Mouse (Mus musculus) midbrain, embryonic 14.5 days (tissue): ENCODE results near the gene Sh3bp5. TPM values are rescaled to one million over a fixed set of nuclear protein-coding genes. Genes with fewer than 3 reads are reported as not detected.

ENCODE experiments used
- ATAC-seq: fragments of 200-750 bp; cut with Nextera tagmentation; 2 replicates; pipeline ENCODE4 v1.8.0; 2017; ENCODE audit warnings: moderate number of reproducible peaks, moderate library complexity; ENCODE audit not compliant: low FRiP score, low TSS enrichment
- DNase-seq: peaks from one replicate; pipeline ENCODE4 v3.0.0-alpha.2; 2015
- H3K27ac ChIP-seq: fragments of 300-500 bp; sonication (generic); replicated peaks from 2 replicates; pipeline ENCODE4 v1.5.1; 2014; ENCODE audit warnings: mild to moderate bottlenecking, low read depth, low read length, moderate library complexity
- H3K27me3 ChIP-seq: fragments of 300-500 bp; sonication (generic); 2 replicates; pipeline ENCODE4 v1.6.1; 2014; ENCODE audit warnings: low read length, control low read depth, mixed read lengths; ENCODE audit not compliant: control insufficient read depth, insufficient read depth
- H3K36me3 ChIP-seq: fragments of 300-500 bp; sonication (generic); 2 replicates; pipeline ENCODE4 v1.6.1; 2014; ENCODE audit warnings: low read length, control low read depth; ENCODE audit not compliant: control insufficient read depth, insufficient read depth
- H3K4me1 ChIP-seq: fragments of 300-500 bp; sonication (generic); 2 replicates; pipeline ENCODE4 v1.6.1; 2014; ENCODE audit warnings: mild to moderate bottlenecking, antibody characterized with exemption, low read length, control low read depth; ENCODE audit not compliant: control insufficient read depth, insufficient read depth
- H3K4me2 ChIP-seq: fragments of 300-500 bp; sonication (generic); 2 replicates; pipeline ENCODE4 v1.6.1; 2014; ENCODE audit warnings: mild to moderate bottlenecking, low read length, moderate library complexity
- H3K4me3 ChIP-seq: fragments of 300-500 bp; sonication (generic); replicated peaks from 2 replicates; pipeline ENCODE4 v1.5.1; 2014; ENCODE audit warnings: low read depth, low read length
- H3K9ac ChIP-seq: fragments of 300-500 bp; sonication (generic); replicated peaks from 2 replicates; pipeline ENCODE4 v1.6.1; 2014; ENCODE audit warnings: mild to moderate bottlenecking, low read length, moderate library complexity
- H3K9me3 ChIP-seq: fragments of 300-500 bp; sonication (generic); 2 replicates; pipeline ENCODE4 v1.6.1; 2016; ENCODE audit warnings: low read length, control low read depth, mixed read lengths; ENCODE audit not compliant: control insufficient read depth
- WGBS: fragments of 180-500 bp; shearing (Covaris S2); extraction: QIAGEN DNeasy Blood & Tissue Kit; methylation state at CpG from one replicate; pipeline ENCODE4 v1.1.7; 2014; 5-methylcytosine and 5-hydroxymethylcytosine counted together
- polyA plus RNA-seq: library from polyadenylated mRNA; unstranded; fragments of >200 nt; fragmentation: Nextera tagmentation; extraction: Ambion mirVana; gene quantifications from 2 replicates; pipeline ENCODE4 v1.2.1, GENCODE M21; 2014

Gene Sh3bp5
- polyA plus RNA-seq, 1 experiment from 2014 or later = 82.4 TPM

DNA sequence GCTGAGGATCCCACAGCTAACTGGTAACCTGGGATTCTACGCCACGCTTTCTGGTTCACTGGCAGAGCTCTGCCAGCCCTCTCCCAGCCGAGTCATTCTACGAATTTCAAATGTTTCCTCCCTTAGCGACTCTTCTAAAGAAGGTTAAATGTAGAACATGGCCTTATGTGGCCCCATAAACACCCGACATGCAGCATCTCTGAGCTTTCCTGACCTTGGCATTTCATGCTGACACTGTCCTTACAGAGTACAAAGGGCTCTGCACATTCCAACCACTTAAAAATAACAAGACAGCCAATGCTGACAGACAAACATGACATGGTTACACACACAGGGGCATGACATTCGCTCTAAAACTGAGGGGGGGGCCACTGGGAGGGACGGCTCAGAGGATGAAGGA, 27.2 kb downstream of the Sh3bp5 start:
- Histone ChIP-seq H3K4me3 (no peak overlapping the region), H3K4me1 (peaks cover 1% of the 10 kb centered on the region; the same call in 1 of the 2 replicates), H3K27me3 (no peaks in the 10 kb centered on the region), H3K9ac (no peak overlapping the region), H3K27ac (no peak overlapping the region), H3K4me2 (no peak overlapping the region), H3K36me3 (peaks cover 43% of the 10 kb centered on the region), H3K9me3 (no peaks in the 10 kb centered on the region)
- no peak for ATAC-seq
- WGBS = 71% methylated on average over 8 of the region's 8 CpGs
- DNase-seq = no peak

- ATAC-seq = no peak
- Histone ChIP-seq H3K9me3 (no peaks in the 10 kb centered on the region), H3K27ac (no peak overlapping the region), H3K27me3 (no peaks in the 10 kb centered on the region), H3K36me3 (peaks cover 48% of the 10 kb centered on the region), H3K4me2 (no peak overlapping the region), H3K9ac (no peak overlapping the region), H3K4me1 (no peaks in the 10 kb centered on the region), H3K4me3 (no peak overlapping the region)
- 87% methylated on average over 6 of the region's 6 CpGs for WGBS
- no peak for DNase-seq
Measured at GRCm38 (mm10) chr14:31407911-31408604, 27.8 kb downstream of the Sh3bp5 start.

DNA sequence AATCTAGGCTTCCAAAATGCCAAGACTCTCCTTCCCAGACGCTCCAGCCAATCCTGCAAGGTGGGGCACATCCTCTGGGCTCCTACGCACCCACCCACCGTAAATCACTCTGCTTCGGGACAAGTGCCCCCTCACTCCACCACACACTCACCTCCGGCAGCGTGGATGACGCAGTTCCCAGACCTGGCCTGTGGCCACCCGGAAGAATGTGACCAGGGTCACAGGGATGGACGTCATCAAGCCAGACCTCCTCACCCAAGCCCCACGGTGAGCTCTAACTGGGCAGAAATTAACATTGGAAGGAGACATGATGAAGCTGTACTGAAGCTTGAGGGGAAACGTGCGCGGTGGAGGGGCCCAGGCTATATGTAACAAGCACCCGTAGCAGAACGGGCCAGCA, 28.7 kb downstream of the Sh3bp5 start:
- ATAC-seq (no peak), DNase-seq (no peak)
- H3K9ac ChIP-seq = no peak overlapping the region
- no peaks in the 10 kb centered on the region for H3K27me3 ChIP-seq
- no peak overlapping the region for H3K4me3 ChIP-seq
- peaks cover 52% of the 10 kb centered on the region for H3K36me3 ChIP-seq
- 92% methylated on average over 15 of the region's 15 CpGs for WGBS
- no peaks in the 10 kb centered on the region for H3K9me3 ChIP-seq
- no peaks in the 10 kb centered on the region for H3K4me1 ChIP-seq
- no peak overlapping the region for H3K27ac ChIP-seq
- no peak overlapping the region for H3K4me2 ChIP-seq

DNA sequence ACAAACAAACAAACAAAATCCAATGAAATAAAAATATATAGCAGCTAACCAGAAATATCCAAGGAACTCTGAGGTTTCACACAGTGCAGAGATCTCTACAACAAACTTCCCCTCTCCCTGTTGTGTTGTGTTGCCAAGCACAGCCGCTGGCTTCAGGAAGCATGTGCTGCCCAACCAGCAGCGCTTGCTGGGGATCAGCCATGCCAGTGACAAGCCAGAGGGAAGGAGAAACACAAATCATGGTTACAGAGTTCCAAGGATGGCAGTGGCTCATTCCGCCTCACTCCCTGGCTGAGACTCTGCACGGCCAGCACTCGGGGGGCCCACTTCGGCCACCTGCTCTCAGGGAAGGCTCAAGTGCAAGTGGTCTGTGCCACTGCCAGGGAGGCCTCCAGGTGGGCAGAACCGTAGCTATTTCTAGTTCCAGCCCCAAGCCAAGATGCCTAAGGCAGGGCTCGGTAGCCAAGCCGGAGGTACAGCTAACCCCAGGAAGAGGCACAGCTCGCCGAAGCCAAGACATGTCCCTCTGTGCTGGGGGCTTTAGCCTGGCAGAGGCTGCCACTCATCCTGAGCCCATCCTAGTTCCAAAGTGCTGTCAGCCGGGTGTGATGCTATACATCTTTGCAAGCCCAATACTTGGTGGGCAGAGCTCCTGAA, 29.6 kb downstream of the Sh3bp5 start:
- Histone ChIP-seq H3K9ac (no peak overlapping the region), H3K36me3 (peaks cover 50% of the 10 kb centered on the region)

GRCm38 (mm10) chr14:31405652-31406051, 30.2 kb downstream of the Sh3bp5 start:
- peaks cover 46% of the 10 kb centered on the region for H3K36me3 ChIP-seq
- DNase-seq = no peak
- no peak for ATAC-seq

More for the DNA sequence above, 29.6 kb downstream of the Sh3bp5 start:
- DNase-seq (no peak), ATAC-seq (no peak)
- Histone ChIP-seq H3K27me3 (no peaks in the 10 kb centered on the region), H3K4me2 (no peak overlapping the region), H3K27ac (no peak overlapping the region), H3K4me3 (no peak overlapping the region), H3K4me1 (no peaks in the 10 kb centered on the region), H3K9me3 (no peaks in the 10 kb centered on the region)
- 83% methylated on average over 12 of the region's 12 CpGs for WGBS

GRCm38 (mm10) chr14:31404663-31405062, 31.2 kb downstream of the Sh3bp5 start:
- Histone ChIP-seq H3K9ac (no peak overlapping the region), H3K4me3 (no peak overlapping the region), H3K27ac (no peak overlapping the region), H3K9me3 (no peaks in the 10 kb centered on the region), H3K4me1 (no peaks in the 10 kb centered on the region), H3K36me3 (peaks cover 41% of the 10 kb centered on the region), H3K27me3 (no peaks in the 10 kb centered on the region), H3K4me2 (no peak overlapping the region)
- ATAC-seq = no peak
- DNase-seq = no peak
- 97% methylated on average over 4 of the region's 4 CpGs for WGBS

More at GRCm38 (mm10) chr14:31405652-31406051, 30.2 kb downstream of the Sh3bp5 start:
- Histone ChIP-seq H3K4me2 (no peak overlapping the region), H3K27me3 (no peaks in the 10 kb centered on the region), H3K4me3 (no peak overlapping the region), H3K9me3 (no peaks in the 10 kb centered on the region), H3K4me1 (no peaks in the 10 kb centered on the region), H3K9ac (no peak overlapping the region), H3K27ac (no peak overlapping the region)
- WGBS = 81% methylated on average over 6 of the region's 6 CpGs

DNA sequence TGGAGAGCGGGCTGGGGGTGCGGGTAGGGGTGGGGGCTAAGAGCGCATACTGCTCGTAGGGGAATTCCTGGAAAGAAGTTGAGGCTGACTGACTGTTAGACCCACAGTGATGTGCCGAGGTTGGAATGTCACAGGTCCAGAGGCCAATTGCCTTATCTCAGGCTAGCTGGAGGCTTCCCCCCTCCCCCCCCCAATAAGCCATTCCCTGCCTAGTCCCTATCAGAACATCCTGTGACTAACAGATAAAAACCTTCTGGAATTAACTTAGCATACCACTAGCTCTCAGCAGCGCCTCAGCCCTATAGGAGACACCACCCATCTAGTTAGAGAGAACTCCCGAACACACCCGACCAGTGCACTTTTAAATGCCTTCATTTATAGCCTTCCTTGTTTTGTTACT, 31.9 kb downstream of the Sh3bp5 start:
- Histone ChIP-seq H3K27me3 (no peaks in the 10 kb centered on the region), H3K4me1 (no peaks in the 10 kb centered on the region), H3K36me3 (peaks cover 36% of the 10 kb centered on the region), H3K9ac (no peak overlapping the region), H3K27ac (no peak overlapping the region), H3K4me3 (no peak overlapping the region), H3K9me3 (no peaks in the 10 kb centered on the region), H3K4me2 (no peak overlapping the region)
- WGBS = 90% methylated on average over 8 of the region's 8 CpGs
- ATAC-seq (no peak), DNase-seq (no peak)

GRCm38 (mm10) chr14:31403556-31403955, 32.3 kb downstream of the Sh3bp5 start:
- Histone ChIP-seq H3K27me3 (no peaks in the 10 kb centered on the region), H3K27ac (no peak overlapping the region), H3K4me2 (no peak overlapping the region), H3K36me3 (peaks cover 33% of the 10 kb centered on the region), H3K4me3 (no peak overlapping the region), H3K4me1 (no peaks in the 10 kb centered on the region), H3K9ac (no peak overlapping the region), H3K9me3 (no peaks in the 10 kb centered on the region)
- ATAC-seq = no peak
- 85% methylated on average over 9 of the region's 9 CpGs for WGBS
- no peak for DNase-seq

DNA sequence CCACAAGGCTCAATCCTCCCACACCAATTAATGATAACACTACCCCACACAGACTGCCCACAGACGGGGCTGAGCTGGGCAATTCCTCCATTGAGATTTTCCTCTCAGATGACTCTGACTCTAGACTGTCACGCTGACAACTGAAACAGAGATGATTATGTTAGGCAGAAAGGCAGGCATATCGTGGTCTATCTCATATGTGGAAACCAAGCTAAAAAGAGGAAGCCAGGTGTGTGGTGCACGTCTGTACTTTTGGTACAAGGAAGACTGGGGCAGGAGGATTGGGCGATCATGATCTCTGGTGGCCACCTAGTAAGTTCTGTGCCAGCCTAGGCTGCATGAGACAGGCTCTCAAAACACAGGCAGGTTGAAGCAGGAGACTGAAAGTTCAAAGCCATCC, 33.2 kb downstream of the Sh3bp5 start:
- H3K4me1 ChIP-seq = no peaks in the 10 kb centered on the region
- DNase-seq (no peak), ATAC-seq (no peak)
- no peak overlapping the region for H3K9ac ChIP-seq
- H3K4me2 ChIP-seq = no peak overlapping the region
- H3K27me3 ChIP-seq = no peaks in the 10 kb centered on the region
- H3K27ac ChIP-seq = no peak overlapping the region
- H3K9me3 ChIP-seq = no peaks in the 10 kb centered on the region
- no peak overlapping the region for H3K4me3 ChIP-seq
- H3K36me3 ChIP-seq = peaks cover 31% of the 10 kb centered on the region
- WGBS = 84% methylated on average over 5 of the region's 5 CpGs
